Mouse (Mus musculus) limb, embryonic 14.5 days (tissue): Measurements from ENCODE around the gene Ncoa1. TPM values are rescaled to one million over a fixed set of nuclear protein-coding genes. Genes with fewer than 3 reads are reported as not detected.
"Not testable (repeated sequence)": the region's sequence is repeated elsewhere in the genome, so short reads cannot be mapped to it uniquely, and the experiment has no call there.

Experiments
- ATAC-seq: fragments of 200-750 bp; cut with Nextera tagmentation; 2 replicates; pipeline ENCODE4 v1.8.0; 2017; ENCODE audit warnings: low read depth, moderate number of reproducible peaks, moderate TSS enrichment; ENCODE audit not compliant: low FRiP score
- DNase-seq: peaks from one replicate; pipeline ENCODE4 v3.0.0-alpha.2; 2015; ENCODE audit warnings: low spot score
- H3K27ac ChIP-seq: fragments of 300-500 bp; sonication (generic); replicated peaks from 2 replicates; pipeline ENCODE4 v1.5.1; 2014; ENCODE audit warnings: low read depth, mild to moderate bottlenecking, low read length, moderate library complexity, mixed read lengths
- H3K27me3 ChIP-seq: fragments of 300-500 bp; sonication (generic); 2 replicates; pipeline ENCODE4 v1.6.1; 2014; ENCODE audit warnings: low read length, mixed read lengths; ENCODE audit not compliant: control insufficient read depth, insufficient read depth
- H3K36me3 ChIP-seq: fragments of 300-500 bp; sonication (generic); 2 replicates; pipeline ENCODE4 v1.6.1; 2014; ENCODE audit warnings: mild to moderate bottlenecking, low read length, moderate library complexity, mixed read lengths; ENCODE audit not compliant: control insufficient read depth, insufficient read depth
- H3K4me1 ChIP-seq: fragments of 300-500 bp; sonication (generic); 2 replicates; pipeline ENCODE4 v1.6.1; 2014; ENCODE audit warnings: antibody characterized with exemption, low read length, mixed read lengths; ENCODE audit not compliant: control insufficient read depth, insufficient read depth
- H3K4me2 ChIP-seq: fragments of 300-500 bp; sonication (generic); replicated peaks from 2 replicates; pipeline ENCODE4 v1.6.1; 2014; ENCODE audit warnings: low read depth, mild to moderate bottlenecking, low read length, moderate library complexity; ENCODE audit not compliant: severe bottlenecking
- H3K4me3 ChIP-seq: fragments of 300-500 bp; sonication (generic); replicated peaks from 2 replicates; pipeline ENCODE4 v1.5.1; 2014; ENCODE audit warnings: low read length
- H3K9ac ChIP-seq: fragments of 300-500 bp; sonication (generic); 2 replicates; pipeline ENCODE4 v1.6.1; 2014; ENCODE audit warnings: mild to moderate bottlenecking, low read depth, low read length, moderate library complexity; ENCODE audit not compliant: severe bottlenecking
- H3K9me3 ChIP-seq: fragments of 300-500 bp; sonication (generic); 2 replicates; pipeline ENCODE4 v1.6.1; 2016; ENCODE audit warnings: low read length; ENCODE audit not compliant: control insufficient read depth
- POLR2A ChIP-seq: fragments of 200-500 bp; IDR thresholded peaks from 2 replicates; pipeline ENCODE4 v1.8.0; 2012; ENCODE audit warnings: inconsistent platforms, mild to moderate bottlenecking, moderate library complexity, borderline replicate concordance; ENCODE audit not compliant: insufficient read depth, insufficient read length; ENCODE audit errors: extremely low read depth
- WGBS: fragments of 180-500 bp; shearing (Covaris S2); extraction: QIAGEN DNeasy Blood & Tissue Kit; methylation state at CpG from one replicate; pipeline ENCODE4 v1.1.7; 2014; 5-methylcytosine and 5-hydroxymethylcytosine counted together
- polyA plus RNA-seq, 2 experiments: library from polyadenylated mRNA; depleted of rRNA in 1 of 2; stranded (reverse) in 1 of 2; unstranded in 1 of 2; fragments of >200 nt; fragmentation: Nextera tagmentation in 1 of 2; extraction: Ambion mirVana in 1 of 2; gene quantifications; 2 replicates each; pipeline versions ENCODE4 v1.2.1 to v1.2.3; 2012 to 2014

Gene Ncoa1
- polyA plus RNA-seq, 2 experiments = 26.3 to 26.9 TPM

DNA sequence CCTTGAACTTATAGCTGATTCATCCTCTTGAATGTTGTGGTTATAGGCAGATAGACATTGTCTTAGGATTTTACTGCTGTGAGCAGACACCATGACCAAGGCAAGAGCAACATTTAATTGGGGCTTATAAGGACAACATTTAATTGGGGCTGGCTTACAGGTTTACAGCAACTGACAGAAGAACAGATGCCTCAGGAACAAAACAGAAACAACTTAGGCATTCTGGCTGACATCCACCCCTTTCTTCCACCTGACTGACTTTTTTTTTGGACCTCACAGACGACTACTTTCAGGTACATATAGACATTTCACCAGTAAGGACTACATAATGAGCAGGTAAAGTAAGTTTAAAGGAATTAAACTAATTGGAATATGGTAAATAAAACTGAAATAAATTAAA is 105.6 kb downstream of the Ncoa1 start:
- Histone ChIP-seq H3K4me3 (no peak overlapping the region), H3K36me3 (no peaks in the 10 kb centered on the region), H3K27me3 (no peaks in the 10 kb centered on the region), H3K4me2 (no peak overlapping the region), H3K27ac (no peak overlapping the region), H3K9ac (no peak overlapping the region), H3K4me1 (no peaks in the 10 kb centered on the region), H3K9me3 (no peaks in the 10 kb centered on the region)
- 43% methylated on average over 1 of the region's 1 CpGs for WGBS
- DNase-seq (no peak), ATAC-seq (no peak)
- TF ChIP-seq POLR2A = no peak

DNA sequence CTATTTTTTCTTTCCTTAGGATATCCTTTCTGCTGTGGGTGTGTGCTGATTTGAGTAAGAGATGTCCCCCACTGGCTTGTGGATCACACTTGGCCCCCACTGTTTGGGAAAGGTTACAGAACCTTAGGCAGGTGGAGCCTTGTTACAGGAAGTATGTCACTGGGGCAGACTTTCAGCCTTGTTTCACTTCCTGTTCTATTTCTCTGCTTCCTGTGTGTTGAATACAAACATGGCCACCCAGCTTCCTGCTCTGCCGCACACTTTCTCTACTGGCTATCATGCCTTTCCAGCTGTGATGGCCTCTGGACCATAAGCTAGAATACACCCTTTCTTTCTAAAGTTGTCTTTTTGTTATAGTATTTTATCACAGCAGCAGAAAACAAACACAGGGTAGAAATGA is 111.0 kb downstream of the Ncoa1 start:
- no peaks in the 10 kb centered on the region for H3K4me1 ChIP-seq
- H3K9me3 ChIP-seq = no peaks in the 10 kb centered on the region
- ATAC-seq = no peak
- H3K9ac ChIP-seq = no peak overlapping the region
- WGBS = 87% methylated on average over 1 of the region's 1 CpGs
- H3K27me3 ChIP-seq = no peaks in the 10 kb centered on the region
- no peaks in the 10 kb centered on the region for H3K36me3 ChIP-seq
- no peak overlapping the region for H3K4me3 ChIP-seq
- TF ChIP-seq POLR2A = no peak
- no peak for DNase-seq
- H3K27ac ChIP-seq = no peak overlapping the region
- H3K4me2 ChIP-seq = no peak overlapping the region

DNA sequence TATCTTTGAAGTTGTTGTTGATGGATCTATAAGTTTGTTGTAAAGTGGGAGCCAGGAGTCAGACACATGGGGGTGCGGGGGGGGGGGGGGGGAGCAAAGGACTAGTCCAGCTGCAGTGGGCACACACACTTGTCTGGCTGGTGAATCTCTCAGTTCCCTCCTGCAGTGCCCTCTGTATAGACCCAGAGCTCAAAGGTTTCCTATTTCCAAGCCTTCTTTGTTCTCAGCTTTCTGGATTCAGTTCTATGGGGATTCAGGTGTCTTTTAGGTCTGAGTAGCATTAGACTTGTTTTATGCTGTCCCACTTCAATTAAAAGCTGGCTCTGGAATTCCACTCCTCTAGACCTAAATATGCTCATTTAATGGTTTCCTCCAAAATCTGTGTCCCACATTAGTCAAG is 117.5 kb downstream of the Ncoa1 start:
- ATAC-seq = no peak

DNA sequence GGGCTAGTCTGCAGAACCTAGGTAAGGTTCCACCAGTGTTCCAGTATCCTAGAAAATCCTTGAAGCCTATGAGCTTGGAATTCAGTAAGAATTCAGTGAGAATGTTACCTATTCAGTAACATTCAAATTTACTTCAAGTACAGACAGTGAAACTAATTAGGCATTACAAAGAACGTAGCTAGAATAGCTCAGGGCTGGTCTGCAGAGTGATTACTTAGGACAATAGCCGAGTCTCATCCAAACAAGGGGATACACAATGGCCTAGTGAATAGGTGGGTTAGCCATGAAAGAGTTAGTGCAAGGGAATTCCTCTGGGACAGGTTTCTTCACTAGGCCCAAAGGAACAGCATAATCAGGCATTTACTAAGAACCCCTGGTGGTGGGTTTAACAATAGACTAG is 118.3 kb downstream of the Ncoa1 start:
- H3K4me3 ChIP-seq, H3K4me2 ChIP-seq, H3K4me1 ChIP-seq, DNase-seq, ATAC-seq, H3K9me3 ChIP-seq, H3K27me3 ChIP-seq, H3K27ac ChIP-seq, H3K36me3 ChIP-seq, H3K9ac ChIP-seq: not testable (repeated sequence)
- 85% methylated on average over 2 of the region's 2 CpGs for WGBS

More for the DNA sequence above, 117.5 kb downstream of the Ncoa1 start:
- H3K4me1 ChIP-seq = no peaks in the 10 kb centered on the region
- H3K9me3 ChIP-seq = no peaks in the 10 kb centered on the region
- no peak for DNase-seq
- no peak overlapping the region for H3K27ac ChIP-seq
- H3K4me2 ChIP-seq = no peak overlapping the region
- no peak for TF ChIP-seq POLR2A
- no peaks in the 10 kb centered on the region for H3K36me3 ChIP-seq
- 40% methylated on average over 1 of the region's 1 CpGs for WGBS
- no peak overlapping the region for H3K9ac ChIP-seq
- H3K4me3 ChIP-seq = no peak overlapping the region
- H3K27me3 ChIP-seq = no peaks in the 10 kb centered on the region

DNA sequence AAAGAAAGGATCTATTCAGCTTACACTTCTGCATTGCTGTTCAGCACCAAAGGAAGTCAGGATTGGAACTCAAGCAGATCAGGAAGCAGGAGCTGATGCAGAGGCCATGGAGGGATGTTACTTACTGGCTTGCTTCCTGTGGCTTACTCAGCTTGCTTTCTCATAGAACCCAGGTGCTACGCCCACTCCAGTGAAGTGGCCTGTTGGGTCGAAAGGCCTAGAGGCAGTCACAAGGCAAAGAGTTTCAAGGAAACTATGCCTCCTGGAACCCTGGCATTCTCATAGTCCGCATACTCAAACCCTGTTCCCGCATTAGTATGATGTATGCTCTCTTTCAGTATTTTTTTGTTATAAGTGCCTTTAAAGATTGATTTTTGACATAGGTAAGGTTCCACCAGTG is 118.9 kb downstream of the Ncoa1 start:
- H3K4me3 ChIP-seq = no peak overlapping the region
- TF ChIP-seq POLR2A = no peak
- 99% methylated on average over 4 of the region's 4 CpGs for WGBS

DNA sequence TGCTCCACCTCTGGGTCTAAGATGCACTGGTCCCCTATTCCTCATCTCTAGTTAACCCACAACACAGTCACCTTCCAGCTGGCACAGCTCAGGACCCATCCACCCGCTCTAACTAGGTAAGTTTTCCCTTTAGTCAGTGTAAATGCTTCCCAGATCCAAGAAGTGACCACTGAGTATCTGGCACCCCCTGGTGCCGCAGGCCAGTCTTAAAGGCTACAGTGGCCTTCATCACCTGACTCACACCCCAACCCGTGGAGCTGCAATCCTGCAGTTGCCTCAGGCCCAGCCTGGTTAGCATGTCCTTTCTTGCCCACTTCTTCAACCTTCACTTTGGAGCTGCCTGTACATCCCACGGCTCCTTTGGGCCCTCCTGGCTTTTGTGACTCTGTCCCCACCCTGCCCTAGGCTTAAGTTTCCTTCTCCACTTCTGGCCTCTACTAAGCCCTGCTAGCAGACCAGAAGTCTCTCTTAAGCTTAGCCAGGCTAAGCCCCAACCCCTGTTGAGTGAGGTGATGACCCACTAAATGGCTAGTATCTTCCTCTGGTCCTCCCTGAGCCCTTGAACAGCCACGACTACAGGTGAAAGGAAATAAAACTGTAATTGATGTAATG is 120.0 kb downstream of the Ncoa1 start:
- no peak overlapping the region for H3K4me2 ChIP-seq
- no peak for ATAC-seq
- no peak overlapping the region for H3K9ac ChIP-seq
- no peaks in the 10 kb centered on the region for H3K9me3 ChIP-seq
- 67% methylated on average over 5 of the region's 5 CpGs for WGBS
- no peak for DNase-seq
- no peaks in the 10 kb centered on the region for H3K4me1 ChIP-seq
- no peaks in the 10 kb centered on the region for H3K27me3 ChIP-seq
- no peaks in the 10 kb centered on the region for H3K36me3 ChIP-seq
- H3K4me3 ChIP-seq = no peak overlapping the region
- no peak for TF ChIP-seq POLR2A
- H3K27ac ChIP-seq = no peak overlapping the region

More for the DNA sequence above, 118.9 kb downstream of the Ncoa1 start:
- Histone ChIP-seq H3K36me3 (no peaks in the 10 kb centered on the region), H3K27me3 (no peaks in the 10 kb centered on the region), H3K27ac (no peak overlapping the region), H3K4me1 (no peaks in the 10 kb centered on the region), H3K9ac (no peak overlapping the region), H3K9me3 (no peaks in the 10 kb centered on the region), H3K4me2 (no peak overlapping the region)
- DNase-seq (no peak), ATAC-seq (no peak)
